Mouse (Mus musculus) kidney, adult 8-10 months (tissue): Measurements from ENCODE around the gene Prl3b1.

ENCODE experiments used
- DNase-seq, 2 experiments: peaks; one replicate each; pipeline ENCODE4 v3.0.0; 2022

Gene Prl3b1

DNA sequence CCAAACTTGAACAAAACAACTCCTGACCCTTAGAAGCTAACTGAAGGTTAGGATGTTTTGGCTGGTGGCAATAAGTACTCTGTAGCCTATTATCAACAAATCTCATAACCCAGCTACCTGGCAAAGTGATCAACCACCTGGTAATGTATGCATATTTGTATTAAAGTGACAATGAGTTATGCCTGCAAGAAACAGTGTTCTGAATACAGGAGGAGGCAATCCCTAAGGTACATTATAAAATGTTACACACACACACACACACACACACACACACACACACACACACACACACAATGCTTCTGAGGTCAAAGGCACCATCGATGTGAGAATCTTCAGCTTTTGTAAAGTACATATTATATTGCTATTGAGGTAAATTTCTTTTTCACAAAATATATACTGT is at the start of gene Prl3b1:
Prl3b1 (plus strand) TSS at position 301 of the 400 bp plus-strand sequence.
- DNase-seq: no peak

DNA sequence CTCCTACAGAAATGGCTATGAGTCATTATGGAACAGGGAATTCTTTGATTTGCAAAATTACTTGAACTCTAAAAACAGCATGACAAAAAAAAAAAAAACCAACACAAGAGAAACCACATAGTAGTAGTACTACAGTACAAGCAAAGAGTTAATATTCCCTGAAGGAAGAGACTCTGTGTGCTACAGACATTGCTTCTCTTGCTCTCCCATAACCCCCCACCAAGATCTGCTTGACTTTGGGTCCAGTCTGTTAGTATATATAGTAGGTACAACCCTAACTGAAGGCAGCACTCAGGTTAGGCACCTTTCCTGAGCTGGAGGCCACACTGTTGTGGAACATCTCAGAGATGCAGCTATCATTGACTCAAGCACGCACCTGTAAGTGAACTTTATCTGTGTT is 45.3 kb upstream of the Prl3b1 start, which contains the start of gene Prl3c1:
Prl3c1 (plus strand) TSS at position 301 of the 400 bp plus-strand sequence.
- DNase-seq: no peak

DNA sequence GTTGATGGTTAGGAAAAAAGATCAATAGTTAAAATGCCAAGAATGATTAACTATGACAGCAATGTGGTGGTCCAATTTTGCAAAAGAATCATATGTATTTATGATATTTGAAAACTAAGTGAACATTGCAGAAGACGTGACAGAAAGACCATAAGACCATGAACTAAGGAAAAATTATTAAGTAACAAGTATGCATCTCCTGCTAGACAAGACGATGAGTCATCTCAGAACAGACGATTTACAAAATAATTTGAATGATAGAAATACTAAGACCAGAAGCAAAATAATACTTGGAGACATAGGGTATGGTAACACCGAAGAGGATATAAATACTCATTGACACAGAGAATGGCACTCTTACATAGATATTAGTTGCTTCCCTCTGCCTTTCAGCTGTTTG is 17.5 kb downstream of the Prl3b1 start, which contains the start of gene Prl3a1:
Prl3a1 (plus strand) TSS at position 301 of the 400 bp plus-strand sequence.
- DNase-seq: no peak
